ENCODE assay signal across 8 mouse cellular contexts in genomic region chr13:12519955-12520584, GRCm38 (mm10). TPM values are rescaled to one million over a fixed set of nuclear protein-coding genes. Genes with fewer than 3 reads are reported as not detected.
A peak's percentile ranks its signal among the peaks of the same experiment; 100 is the strongest.
DNase-seq lines count a peak whose midpoint lies in the region; ATAC-seq and TF ChIP-seq lines count a peak whose summit lies in the region.

TSS of gene Edaradd (minus strand) at chr13:12520438.

- TF ChIP-seq CTCF in lung, postnatal 0 days (IDR thresholded peaks at IDR 0.05) = peak; percentile 63
- peak; percentile 24; the same call in 1 of the 2 replicates for TF ChIP-seq CTCF in olfactory bulb, adult 2 months (IDR thresholded peaks at IDR 0.05; ENCODE audit: insufficient read depth, low read depth, low read length)

- H3K9ac ChIP-seq in forebrain, embryonic 14.5 days (ENCODE audit: low read length) = peak within 1 kb of the TSS; percentile 61
- H3K9ac ChIP-seq in lung, postnatal 0 days (replicated peaks; ENCODE audit: low read depth) = peak within 1 kb of the TSS; percentile 30

- H3K36me3 ChIP-seq in forebrain, embryonic 14.5 days (ENCODE audit: control insufficient read depth, insufficient read depth, low read length) = no peaks in the 10 kb centered on the region
- no peaks in the 10 kb centered on the region for H3K36me3 ChIP-seq in lung, postnatal 0 days (ENCODE audit: insufficient read depth, low read length)

- peak within 1 kb of the TSS; percentile 91 for H3K4me2 ChIP-seq in forebrain, embryonic 14.5 days (ENCODE audit: low read length)
- peak within 1 kb of the TSS; percentile 96 for H3K4me2 ChIP-seq in lung, postnatal 0 days (replicated peaks; ENCODE audit: low read depth, low read length)

- peak; percentile 73 for ATAC-seq in CD4-positive, CD25-positive, alpha-beta regulatory T cell, adult 4 months
- peak; percentile 89 for ATAC-seq in forebrain, embryonic 14.5 days
- ATAC-seq in lung, postnatal 0 days = peak; percentile 83

- intact Hi-C loops in heart, postnatal 25 days (cut with DNase I) = no loop called here

- H3K4me1 ChIP-seq in forebrain, embryonic 14.5 days (ENCODE audit: control insufficient read depth, insufficient read depth, low read length) = no peaks in the 10 kb centered on the region
- no peaks in the 10 kb centered on the region for H3K4me1 ChIP-seq in lung, postnatal 0 days (ENCODE audit: insufficient read depth, low read depth, low read length)
- peaks cover 9% of the 10 kb centered on the region for H3K4me1 ChIP-seq in olfactory bulb, adult 2 months (ENCODE audit: control insufficient read depth, insufficient read depth, low read length)

- TF ChIP-seq POLR2A in olfactory bulb, adult 2 months (IDR thresholded peaks at IDR 0.05; ENCODE audit: insufficient read depth, low read depth, low read length) = no peak

- WGBS in forebrain, embryonic 14.5 days = 1% methylated on average over 35 of the region's 35 CpGs
- 1% methylated on average over 35 of the region's 35 CpGs for WGBS in lung, postnatal 0 days
- 0% methylated on average over 35 of the region's 35 CpGs for WGBS in olfactory bulb, adult 2 months

- no peaks in the 10 kb centered on the region for H3K9me3 ChIP-seq in forebrain, embryonic 14.5 days (replicated peaks; ENCODE audit: control insufficient read depth, low read length)
- H3K9me3 ChIP-seq in lung, postnatal 0 days (ENCODE audit: low read length) = no peaks in the 10 kb centered on the region

- peak; percentile 79 for DNase-seq in adrenal gland, postnatal 14 days
- peak; percentile 74 for DNase-seq in forebrain, embryonic 14.5 days (ENCODE audit: low spot score)
- DNase-seq in heart, postnatal 25 days (ENCODE audit: low spot score) = peak; percentile 27
- peak; percentile 65 to 79 for DNase-seq in kidney, postnatal 36 days
- peak; percentile 72 for DNase-seq in lung, postnatal 0 days (ENCODE audit: low spot score)
- DNase-seq in thymus, postnatal 10 days (ENCODE audit: low spot score in 2 of 2) = peak; percentile 49 to 51

- peak within 1 kb of the TSS; percentile 49 for H3K4me3 ChIP-seq in forebrain, embryonic 14.5 days (ENCODE audit: low read depth, low read length)
- peak within 1 kb of the TSS; percentile 50 for H3K4me3 ChIP-seq in lung, postnatal 0 days (ENCODE audit: low read depth, low read length)
- H3K4me3 ChIP-seq in olfactory bulb, adult 2 months (ENCODE audit: insufficient read depth, low read depth, low read length) = peak within 1 kb of the TSS; percentile 65

- TF ChIP-seq EP300 in lung, postnatal 0 days (IDR thresholded peaks at IDR 0.05) = no peak

- H3K27me3 ChIP-seq in forebrain, embryonic 14.5 days (replicated peaks; ENCODE audit: control insufficient read depth, insufficient read depth, low read length) = peaks cover 3% of the 10 kb centered on the region; the same call in 1 of the 2 replicates
- no peaks in the 10 kb centered on the region for H3K27me3 ChIP-seq in lung, postnatal 0 days (replicated peaks; ENCODE audit: insufficient read depth, low read length)

- no peak within 1 kb of the TSS for H3K27ac ChIP-seq in forebrain, embryonic 14.5 days (ENCODE audit: low read depth, low read length)
- H3K27ac ChIP-seq in lung, postnatal 0 days (ENCODE audit: low read length) = no peak within 1 kb of the TSS
- no peak within 1 kb of the TSS for H3K27ac ChIP-seq in olfactory bulb, adult 2 months (ENCODE audit: insufficient read depth, low read depth, low read length)

RNA-seq across cellular contexts. Expression of gene Edaradd, which starts in this region (rescaled TPM):
- polyA plus RNA-seq in CD4-positive, CD25-positive, alpha-beta regulatory T cell, adult 4 months (2017; shearing (Covaris generic)) = 1 to 10 TPM; 1.5 to 1.6 TPM
- 0.19 and 0.45 TPM in 2 replicates for total RNA-seq in adrenal gland, postnatal 14 days (2021)
- 1.0 and 1.5 TPM in 2 replicates for polyA plus RNA-seq in forebrain, embryonic 14.5 days (2014; fragmentation: Nextera tagmentation; extraction: Ambion mirVana)
- under 1 TPM in 1 of 2 experiments, not detected in 1; 0.05 TPM for total RNA-seq in heart, postnatal 25 days (2021)
- 0.23 and 0.29 TPM in 2 replicates for polyA plus RNA-seq in lung, postnatal 0 days (2015; fragmentation: Nextera tagmentation; extraction: Ambion mirVana)
- polyA plus RNA-seq in olfactory bulb, adult 2 months (2012; ENCODE audit: insufficient read depth, insufficient read length, low replicate concordance, missing spikeins) = not detected in 2 replicates

Comparison
In these comparisons a context has a peak if more than half of its experiments do, and no peak if none do; other contexts are left out.
1. Peak in DNase-seq in adrenal gland, postnatal 14 days; RNA of the gene not detected or under 1 TPM.
2. Peak in DNase-seq in heart, postnatal 25 days; RNA of the gene not detected or under 1 TPM.
3. Peak in DNase-seq, ATAC-seq, H3K4me3 ChIP-seq, H3K9ac ChIP-seq and H3K4me2 ChIP-seq in lung, postnatal 0 days; RNA of the gene not detected or under 1 TPM.
4. DNase-seq: peak in every context shown above with its lines; median percentile 79 in adrenal gland, postnatal 14 days; 74 in forebrain, embryonic 14.5 days; 72 in kidney, postnatal 36 days; 72 in lung, postnatal 0 days; 50 in thymus, postnatal 10 days; 27 in heart, postnatal 25 days.